Mouse (Mus musculus): Measurements from ENCODE around the gene Rapgef1. TPM values are rescaled to one million over a fixed set of nuclear protein-coding genes. Genes with fewer than 3 reads are reported as not detected.

Gene Rapgef1
- polyA plus RNA-seq, 1 experiment: 132 TPM

GRCm38 (mm10) chr2:29689495-29689894, 70.0 kb downstream of the Rapgef1 start:
- peaks cover 40% of the 10 kb centered on the region for H3K36me3 ChIP-seq (ENCODE audit: control insufficient read depth, insufficient read depth, low read length)
- H3K4me3 ChIP-seq (ENCODE audit: control insufficient read depth, insufficient read depth, low read length): no peak overlapping the region
- DNase-seq: no peak
- TF ChIP-seq POLR2A (IDR thresholded peaks at IDR 0.05; ENCODE audit: control insufficient read depth, extremely low read depth, insufficient read depth, low read length, poor library complexity) (no peak), CTCF (IDR thresholded peaks at IDR 0.05; ENCODE audit: borderline replicate concordance, control insufficient read depth, extremely low read depth, insufficient read depth, low read length, poor library complexity) (no peak)
- peaks cover 12% of the 10 kb centered on the region for H3K4me1 ChIP-seq (replicated peaks; ENCODE audit: control insufficient read depth, insufficient read depth, low read length)
- 6% methylated on average over 2 of the region's 2 CpGs for WGBS
- no peaks in the 10 kb centered on the region for H3K27me3 ChIP-seq (ENCODE audit: control insufficient read depth, insufficient read depth, low read length)
- H3K27ac ChIP-seq (ENCODE audit: control insufficient read depth, insufficient read depth, low read length): no peak overlapping the region

GRCm38 (mm10) chr2:29691068-29691467, 71.5 kb downstream of the Rapgef1 start:
- no peak for DNase-seq
- peaks cover 9% of the 10 kb centered on the region for H3K4me1 ChIP-seq (replicated peaks; ENCODE audit: control insufficient read depth, insufficient read depth, low read length)
- H3K36me3 ChIP-seq (ENCODE audit: control insufficient read depth, insufficient read depth, low read length): peaks cover 40% of the 10 kb centered on the region
- H3K27me3 ChIP-seq (ENCODE audit: control insufficient read depth, insufficient read depth, low read length): no peaks in the 10 kb centered on the region
- no peak for TF ChIP-seq POLR2A (IDR thresholded peaks at IDR 0.05; ENCODE audit: control insufficient read depth, extremely low read depth, insufficient read depth, low read length, poor library complexity)
- TF ChIP-seq CTCF (IDR thresholded peaks at IDR 0.05; ENCODE audit: borderline replicate concordance, control insufficient read depth, extremely low read depth, insufficient read depth, low read length, poor library complexity): no peak
- H3K4me3 ChIP-seq (ENCODE audit: control insufficient read depth, insufficient read depth, low read length): no peak overlapping the region
- no peak overlapping the region for H3K27ac ChIP-seq (ENCODE audit: control insufficient read depth, insufficient read depth, low read length)
- 71% methylated on average over 5 of the region's 5 CpGs for WGBS

- Histone ChIP-seq H3K27ac (ENCODE audit: control insufficient read depth, insufficient read depth, low read length) (no peak overlapping the region), H3K4me3 (ENCODE audit: control insufficient read depth, insufficient read depth, low read length) (no peak overlapping the region), H3K4me1 (replicated peaks; ENCODE audit: control insufficient read depth, insufficient read depth, low read length) (peaks cover 9% of the 10 kb centered on the region), H3K27me3 (ENCODE audit: control insufficient read depth, insufficient read depth, low read length) (no peaks in the 10 kb centered on the region), H3K36me3 (ENCODE audit: control insufficient read depth, insufficient read depth, low read length) (peaks cover 40% of the 10 kb centered on the region)
- TF ChIP-seq POLR2A (IDR thresholded peaks at IDR 0.05; ENCODE audit: control insufficient read depth, extremely low read depth, insufficient read depth, low read length, poor library complexity) (no peak), CTCF (IDR thresholded peaks at IDR 0.05; ENCODE audit: borderline replicate concordance, control insufficient read depth, extremely low read depth, insufficient read depth, low read length, poor library complexity) (no peak)
- 96% methylated on average over 6 of the region's 6 CpGs for WGBS
- DNase-seq: no peak
Observed at GRCm38 (mm10) chr2:29691507-29691906, 72.0 kb downstream of the Rapgef1 start.

GRCm38 (mm10) chr2:29692192-29692591, 72.7 kb downstream of the Rapgef1 start:
- TF ChIP-seq POLR2A (IDR thresholded peaks at IDR 0.05; ENCODE audit: control insufficient read depth, extremely low read depth, insufficient read depth, low read length, poor library complexity) (no peak), CTCF (IDR thresholded peaks at IDR 0.05; ENCODE audit: borderline replicate concordance, control insufficient read depth, extremely low read depth, insufficient read depth, low read length, poor library complexity) (no peak)
- peaks cover 9% of the 10 kb centered on the region for H3K4me1 ChIP-seq (replicated peaks; ENCODE audit: control insufficient read depth, insufficient read depth, low read length)
- DNase-seq: no peak
- H3K27me3 ChIP-seq (ENCODE audit: control insufficient read depth, insufficient read depth, low read length): no peaks in the 10 kb centered on the region
- peaks cover 36% of the 10 kb centered on the region for H3K36me3 ChIP-seq (ENCODE audit: control insufficient read depth, insufficient read depth, low read length)
- WGBS: 91% methylated on average over 2 of the region's 2 CpGs
- no peak overlapping the region for H3K27ac ChIP-seq (ENCODE audit: control insufficient read depth, insufficient read depth, low read length)
- no peak overlapping the region for H3K4me3 ChIP-seq (ENCODE audit: control insufficient read depth, insufficient read depth, low read length)

GRCm38 (mm10) chr2:29696207-29696800, 76.8 kb downstream of the Rapgef1 start:
- no peak overlapping the region for H3K27ac ChIP-seq (ENCODE audit: control insufficient read depth, insufficient read depth, low read length)
- H3K4me1 ChIP-seq (replicated peaks; ENCODE audit: control insufficient read depth, insufficient read depth, low read length): no peaks in the 10 kb centered on the region
- 95% methylated on average over 7 of the region's 7 CpGs for WGBS
- TF ChIP-seq POLR2A (IDR thresholded peaks at IDR 0.05; ENCODE audit: control insufficient read depth, extremely low read depth, insufficient read depth, low read length, poor library complexity) (no peak), CTCF (IDR thresholded peaks at IDR 0.05; ENCODE audit: borderline replicate concordance, control insufficient read depth, extremely low read depth, insufficient read depth, low read length, poor library complexity) (no peak)
- H3K27me3 ChIP-seq (ENCODE audit: control insufficient read depth, insufficient read depth, low read length): no peaks in the 10 kb centered on the region
- H3K4me3 ChIP-seq (ENCODE audit: control insufficient read depth, insufficient read depth, low read length): no peak overlapping the region
- H3K36me3 ChIP-seq (ENCODE audit: control insufficient read depth, insufficient read depth, low read length): peaks cover 39% of the 10 kb centered on the region
- no peak for DNase-seq

- no peak overlapping the region for H3K27ac ChIP-seq (ENCODE audit: control insufficient read depth, insufficient read depth, low read length)
Observed at GRCm38 (mm10) chr2:29698421-29699290, 79.1 kb downstream of the Rapgef1 start.

More at GRCm38 (mm10) chr2:29698421-29699290, 79.1 kb downstream of the Rapgef1 start:
- TF ChIP-seq CTCF (IDR thresholded peaks at IDR 0.05; ENCODE audit: borderline replicate concordance, control insufficient read depth, extremely low read depth, insufficient read depth, low read length, poor library complexity) (no peak), POLR2A (IDR thresholded peaks at IDR 0.05; ENCODE audit: control insufficient read depth, extremely low read depth, insufficient read depth, low read length, poor library complexity) (no peak)
- peaks cover 41% of the 10 kb centered on the region for H3K36me3 ChIP-seq (ENCODE audit: control insufficient read depth, insufficient read depth, low read length)
- no peaks in the 10 kb centered on the region for H3K4me1 ChIP-seq (replicated peaks; ENCODE audit: control insufficient read depth, insufficient read depth, low read length)
- DNase-seq: no peak
- H3K27me3 ChIP-seq (ENCODE audit: control insufficient read depth, insufficient read depth, low read length): no peaks in the 10 kb centered on the region
- 66% methylated on average over 6 of the region's 6 CpGs for WGBS
- no peak overlapping the region for H3K4me3 ChIP-seq (ENCODE audit: control insufficient read depth, insufficient read depth, low read length)

All from thymus, adult 2 months (tissue).